Mouse (Mus musculus): ENCODE measurements at regions not wholly inside any gene's neighbourhood (a gene's known extent, or its start where the extent isn't known, plus 50 kb on each side); places are given as distances from the start of the nearest gene placed in this dataset.

DNA sequence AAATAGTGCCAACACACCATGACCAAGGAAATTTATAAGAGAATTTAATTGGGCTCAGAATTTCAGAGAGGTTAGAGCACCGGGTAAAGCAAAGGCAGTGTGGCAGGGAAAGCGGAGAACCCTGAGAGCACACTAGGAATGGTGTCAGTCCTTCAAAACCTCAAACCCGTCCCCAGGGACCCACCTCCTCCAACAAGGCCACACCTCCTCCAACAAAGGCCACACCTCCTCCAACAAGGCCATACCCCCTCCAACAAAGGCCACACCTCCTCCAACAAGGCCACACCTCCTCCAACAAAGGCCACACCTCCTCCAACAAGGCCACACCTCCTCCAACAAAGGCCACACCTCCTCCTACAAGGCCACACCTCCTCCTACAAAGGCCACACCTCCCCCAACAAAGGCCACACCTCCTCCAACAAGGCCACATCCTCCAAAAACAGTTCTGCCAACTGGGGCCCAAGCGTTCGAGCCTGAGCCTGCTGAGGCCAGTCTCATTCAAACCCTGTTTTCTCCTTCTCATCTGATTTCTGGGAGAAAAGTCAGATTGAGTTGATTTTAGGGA lies 109.8 kb upstream of the Zfp217 start:
- DNase-seq, result no peak

DNA sequence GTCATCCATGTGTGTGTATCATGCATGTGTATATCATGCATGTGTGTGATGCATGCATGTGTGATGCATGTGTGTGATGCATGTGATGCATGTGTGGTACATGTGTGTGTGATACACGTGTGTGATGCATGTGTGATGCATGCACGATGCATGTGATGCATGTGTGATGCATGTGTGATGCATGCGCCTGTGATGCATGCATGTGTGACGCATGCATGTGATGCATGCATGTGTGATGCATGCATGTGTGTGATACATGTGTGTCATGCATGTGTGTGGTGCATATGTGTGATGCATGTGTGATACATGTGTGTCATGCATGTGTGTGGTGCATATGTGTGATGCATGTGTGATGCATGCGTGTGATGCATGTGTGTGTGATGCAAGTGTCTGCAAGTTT lies 108.1 kb upstream of the Zfp217 start:
- no peak for DNase-seq

DNA sequence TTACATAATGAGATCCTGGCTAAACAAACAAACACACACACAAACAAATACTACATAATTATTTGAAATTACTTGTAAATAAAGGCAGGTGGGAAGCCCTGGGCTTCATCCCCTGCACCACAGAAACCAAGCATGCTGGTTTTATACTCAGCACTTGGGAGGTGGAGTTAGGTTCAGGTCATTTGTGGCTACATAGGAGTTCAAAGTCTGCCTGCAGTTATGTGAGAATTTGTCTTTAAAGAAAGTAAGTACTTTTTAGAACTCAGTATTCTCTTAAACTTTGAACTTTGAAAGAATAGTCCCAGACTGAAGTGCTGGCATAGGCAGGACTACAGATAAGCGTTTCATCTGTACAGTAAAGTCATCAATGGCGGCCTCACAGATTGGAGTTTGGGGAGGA lies 107.6 kb upstream of the Zfp217 start:
- no peak for DNase-seq

DNA sequence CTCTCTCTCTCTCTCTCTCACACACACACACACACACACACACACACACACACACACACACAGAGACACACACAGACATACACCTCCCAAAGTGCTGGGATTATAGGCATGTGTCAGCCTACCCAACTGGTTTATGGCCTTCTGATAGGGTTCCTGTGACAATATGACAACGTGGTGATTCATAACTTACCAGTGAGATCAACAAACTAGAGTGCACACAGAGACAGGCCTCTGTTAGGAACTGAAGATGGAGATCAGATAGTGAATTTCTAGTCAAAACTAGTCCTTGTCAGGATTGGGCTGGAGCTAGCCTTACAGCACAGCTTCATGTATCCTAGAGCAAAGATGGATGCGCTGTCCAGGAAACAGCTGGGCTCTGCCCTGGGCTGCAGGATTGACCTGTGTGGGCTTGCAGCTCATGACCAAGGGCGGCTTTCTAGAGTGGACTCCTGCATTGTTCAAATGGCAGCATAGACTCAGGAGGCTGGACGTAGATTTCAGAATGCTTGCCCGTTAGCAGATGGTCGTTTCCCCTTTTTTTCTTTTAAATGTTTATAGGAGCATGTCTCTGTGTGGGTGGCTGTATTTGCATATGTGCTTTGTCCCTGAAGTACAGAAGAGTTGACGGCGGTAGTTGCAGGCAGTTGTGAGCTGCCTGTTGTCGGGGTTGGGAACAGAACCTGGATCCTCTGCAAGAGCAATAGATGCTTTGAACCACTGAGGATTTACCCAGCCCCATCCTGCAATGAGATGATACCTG lies 106.0 kb upstream of the Zfp217 start:
- DNase-seq, result no peak

DNA sequence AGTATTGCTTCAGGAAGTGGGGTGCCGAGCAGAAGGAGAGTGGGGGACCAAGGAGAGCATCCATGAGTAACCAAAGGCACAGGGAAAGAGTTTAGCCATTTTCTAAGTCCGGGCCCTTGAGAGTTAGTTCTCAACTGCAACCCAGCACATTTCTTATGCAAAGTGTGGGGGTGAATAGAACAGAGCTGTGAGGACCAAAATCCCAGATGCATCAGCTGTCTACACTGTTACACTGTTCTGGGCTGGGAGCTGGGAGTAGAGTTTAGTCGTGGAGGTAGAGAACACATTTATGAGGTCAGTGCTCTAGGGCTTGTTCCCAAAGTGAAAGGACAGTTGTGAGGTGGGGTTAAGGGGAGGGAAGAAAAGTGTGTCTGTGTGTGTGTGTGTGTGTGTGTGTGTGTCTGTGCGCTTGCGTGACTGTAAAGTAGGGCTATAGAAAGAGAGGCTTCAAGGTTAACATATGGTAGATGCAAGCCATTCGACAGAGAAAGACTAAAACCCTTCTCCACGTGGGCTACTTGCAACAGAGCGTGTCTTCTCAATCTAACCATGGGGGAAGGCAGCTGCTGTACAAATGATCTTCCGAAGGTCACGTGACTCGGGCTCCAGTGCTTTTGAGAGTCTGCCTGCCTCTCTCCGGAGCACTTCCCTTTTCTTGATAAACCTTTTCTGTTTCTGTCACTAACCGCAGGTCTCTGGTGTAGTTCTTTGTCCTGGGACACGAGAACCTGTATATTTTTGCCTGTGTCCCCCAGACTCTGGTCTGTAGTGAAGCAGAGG lies 104.5 kb upstream of the Zfp217 start:
- peak in 1 of 2 experiments; percentile 24 for DNase-seq

DNA sequence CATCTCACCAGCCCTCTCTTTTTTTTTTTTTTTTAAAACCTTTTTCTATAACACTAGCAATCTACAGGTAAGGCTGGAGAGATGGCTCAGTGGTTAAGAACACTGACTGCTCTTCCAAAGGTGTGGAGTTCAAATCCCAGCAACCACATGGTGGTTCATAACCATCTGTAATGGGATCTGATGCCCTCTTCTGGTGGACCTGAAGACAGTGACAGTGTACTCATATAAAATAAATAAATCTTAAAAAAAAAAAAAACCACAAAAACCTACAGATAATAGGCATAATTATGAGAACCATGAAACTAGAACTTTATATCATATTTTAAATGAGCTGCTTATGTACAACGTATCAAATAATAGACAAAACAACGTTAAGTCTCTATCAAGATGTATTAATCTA lies 102.8 kb upstream of the Zfp217 start:
- DNase-seq, result no peak

DNA sequence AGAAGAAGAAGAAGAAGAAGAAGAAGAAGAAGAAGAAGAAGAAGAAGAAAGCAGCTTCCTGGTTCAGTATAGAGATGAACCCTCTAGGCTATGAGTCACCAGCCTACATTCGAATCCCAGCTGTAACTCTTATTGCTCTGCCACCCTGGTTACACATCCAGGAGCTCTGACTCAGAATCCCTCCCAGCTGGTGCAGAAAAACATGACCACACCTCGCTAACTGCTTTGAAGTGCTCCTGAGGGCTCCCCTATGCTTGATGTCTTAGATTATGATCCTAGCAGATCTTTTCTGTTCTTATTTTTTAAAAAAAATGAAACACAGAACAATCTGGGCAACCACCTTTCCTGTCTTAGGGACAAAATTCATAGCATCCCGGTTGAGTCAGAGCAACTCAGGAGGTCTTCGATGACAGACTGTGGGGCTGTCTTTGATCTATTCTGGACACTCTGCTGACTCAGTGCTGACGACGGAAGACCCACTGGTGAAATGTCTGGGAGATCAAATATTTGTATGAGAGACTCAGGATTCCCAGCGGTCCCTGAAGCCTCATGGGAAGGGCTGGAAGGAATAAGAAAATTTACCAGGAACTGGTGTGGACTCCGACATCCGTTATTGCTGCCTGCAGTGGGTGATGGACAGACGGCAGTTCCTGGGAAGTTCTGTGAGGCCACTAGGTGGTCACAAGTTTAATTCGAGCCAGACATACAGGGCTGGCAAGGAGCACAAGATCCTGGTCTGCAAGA lies 100.0 kb upstream of the Zfp217 start:
- DNase-seq, result no peak

DNA sequence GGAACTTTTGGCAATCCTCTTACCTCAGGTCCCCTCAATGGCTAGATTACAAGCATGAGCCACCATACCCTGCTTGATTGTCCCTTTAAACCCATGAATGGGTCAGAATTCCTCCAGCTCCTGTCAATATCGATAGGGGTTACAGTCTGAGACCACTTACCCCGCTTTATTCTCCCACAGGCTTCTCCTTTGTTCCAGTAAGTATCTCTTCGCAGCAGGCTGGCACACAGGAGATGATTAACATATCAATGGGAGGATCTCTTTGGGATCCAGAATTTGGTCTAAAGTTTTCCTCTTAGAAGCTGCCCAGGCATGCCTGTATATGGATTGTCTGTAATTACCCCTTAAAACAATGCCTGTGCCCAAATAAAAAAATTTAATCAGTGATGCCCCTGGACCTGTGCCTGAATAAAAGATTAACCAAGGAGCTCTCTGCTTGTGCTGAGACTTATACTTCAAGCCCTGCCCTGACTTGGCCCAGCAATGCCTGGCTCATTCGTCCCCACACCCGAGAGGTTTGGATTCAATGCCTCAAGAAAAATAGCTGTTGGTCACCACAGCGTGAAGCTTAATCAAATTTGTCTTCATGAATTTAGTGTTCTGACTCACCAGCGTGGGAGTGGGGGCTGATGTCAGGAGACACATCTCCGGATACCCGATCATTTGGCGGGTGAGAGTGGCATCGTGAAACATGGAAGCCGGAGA lies 97.9 kb upstream of the Zfp217 start:
- DNase-seq, result no peak

DNA sequence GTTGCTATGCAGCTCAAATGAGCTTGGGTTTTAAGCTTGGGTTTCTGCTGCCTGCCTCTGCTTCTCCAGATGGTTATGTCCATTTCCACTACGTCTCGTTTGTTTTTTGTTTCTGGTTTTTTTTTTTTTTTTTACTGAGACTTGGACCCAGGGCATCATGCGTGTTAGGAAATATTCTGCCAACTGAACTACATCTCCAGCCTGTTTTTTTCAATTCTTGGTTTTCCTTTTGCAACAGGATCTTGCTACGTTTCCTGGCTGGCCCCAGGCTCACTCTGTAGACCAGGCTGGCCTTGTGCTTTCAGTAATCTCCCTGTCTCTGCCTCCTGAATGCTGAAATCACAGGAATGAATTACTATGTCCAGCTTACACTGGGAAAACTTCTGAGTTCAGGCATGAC lies 96.2 kb upstream of the Zfp217 start:
- no peak for DNase-seq

DNA sequence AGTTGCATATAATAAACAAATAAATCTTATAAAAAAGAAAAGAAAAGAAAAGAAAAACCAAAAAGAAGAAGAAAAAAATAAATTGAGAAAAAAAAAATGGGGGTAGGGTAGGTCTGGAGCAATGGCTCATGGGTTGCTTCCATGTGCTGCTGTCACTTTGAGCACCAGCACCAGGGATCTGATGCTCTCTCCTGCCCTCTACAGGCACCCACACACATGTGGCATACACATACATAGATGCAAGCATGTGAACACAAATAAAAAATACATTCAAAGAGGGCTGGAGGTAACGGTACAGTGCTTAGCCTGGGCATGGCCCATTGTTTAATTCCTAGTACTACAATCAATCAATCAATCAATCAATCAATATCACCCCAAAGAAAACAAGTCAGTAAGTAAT lies 90.1 kb upstream of the Zfp217 start:
- peak in 1 of 2 experiments; percentile 34 for DNase-seq

DNA sequence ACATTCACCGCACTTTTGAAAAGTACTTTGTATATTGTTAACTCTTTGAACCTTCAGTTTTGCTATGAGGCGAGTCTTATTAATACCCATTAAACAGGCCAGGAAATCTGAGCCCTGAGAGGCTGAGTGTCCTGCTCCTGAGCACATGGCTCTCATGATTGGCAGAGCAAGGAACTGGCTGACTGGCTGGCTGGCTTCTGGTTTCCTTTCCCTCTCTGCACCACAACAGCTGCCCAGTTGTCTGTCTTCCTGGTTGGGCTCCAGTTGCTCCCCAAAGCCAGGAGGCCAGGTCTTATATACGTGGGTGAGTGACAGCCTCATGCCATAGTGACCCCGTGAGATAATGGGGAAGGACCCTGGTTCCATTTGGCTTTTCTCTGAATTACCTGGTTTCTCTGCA lies 85.5 kb upstream of the Zfp217 start:
- no peak for DNase-seq

DNA sequence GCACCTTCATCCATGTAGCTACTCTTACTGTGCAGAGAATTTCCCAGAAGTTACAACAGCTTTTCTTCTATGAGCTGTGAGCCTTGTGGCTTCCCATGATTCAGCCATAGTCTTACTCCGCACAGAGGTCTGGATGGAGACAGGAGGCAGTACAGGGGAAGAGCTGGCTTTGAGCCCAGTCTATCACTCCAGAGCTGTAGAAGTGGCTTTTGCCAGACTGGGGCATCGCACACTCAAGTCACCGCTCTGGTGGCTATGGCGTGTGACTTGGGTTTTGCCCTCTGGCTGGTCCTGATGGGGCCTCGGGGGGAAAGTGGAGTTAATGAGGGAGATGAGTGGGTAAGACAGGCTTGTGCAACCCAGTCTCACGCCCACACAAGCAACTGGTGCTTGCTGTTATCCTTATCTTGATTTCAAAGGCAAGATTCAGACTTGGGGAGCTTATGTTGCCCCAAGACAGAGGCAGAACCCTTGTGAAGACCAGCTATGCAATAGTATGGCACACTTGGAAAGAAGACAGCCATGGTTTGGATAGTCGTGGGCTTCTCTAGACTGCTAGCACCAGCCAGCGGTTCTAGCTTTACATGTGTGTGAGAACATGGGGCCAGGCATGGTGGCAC lies 81.7 kb upstream of the Zfp217 start:
- DNase-seq, result peak in 1 of 2 experiments; percentile 37

DNA sequence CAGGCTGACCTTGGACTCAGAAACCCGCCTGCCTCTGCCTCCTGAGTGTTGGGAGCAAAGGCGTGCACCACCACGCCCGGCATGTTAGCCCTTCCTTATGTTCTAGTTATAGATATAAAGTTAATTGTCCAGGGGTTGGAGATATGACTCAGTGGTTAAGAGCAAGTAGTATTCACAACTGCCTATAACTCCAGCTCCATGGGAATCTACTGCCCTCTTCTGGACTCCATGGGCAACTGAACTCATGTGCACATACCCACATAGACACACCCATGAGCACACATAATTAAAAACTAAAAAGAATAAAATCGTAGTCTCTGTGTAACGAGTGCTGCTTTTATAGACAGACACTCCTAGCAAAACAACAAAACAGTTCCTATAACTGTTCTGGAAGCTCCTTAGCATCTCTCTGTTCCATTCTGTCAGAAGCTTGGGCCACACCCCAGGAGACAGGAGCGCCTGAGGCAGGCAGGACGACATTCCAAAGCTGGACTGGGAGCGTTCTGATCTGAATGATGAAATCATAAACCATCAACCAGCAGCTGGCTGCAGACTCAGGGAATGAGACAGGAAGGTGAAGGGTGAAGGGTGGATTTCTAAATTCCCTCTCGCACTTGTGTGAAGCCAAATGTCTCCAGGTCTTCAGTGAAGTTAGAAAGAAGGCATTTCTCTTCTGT lies 80.6 kb upstream of the Zfp217 start:
- no peak for DNase-seq

DNA sequence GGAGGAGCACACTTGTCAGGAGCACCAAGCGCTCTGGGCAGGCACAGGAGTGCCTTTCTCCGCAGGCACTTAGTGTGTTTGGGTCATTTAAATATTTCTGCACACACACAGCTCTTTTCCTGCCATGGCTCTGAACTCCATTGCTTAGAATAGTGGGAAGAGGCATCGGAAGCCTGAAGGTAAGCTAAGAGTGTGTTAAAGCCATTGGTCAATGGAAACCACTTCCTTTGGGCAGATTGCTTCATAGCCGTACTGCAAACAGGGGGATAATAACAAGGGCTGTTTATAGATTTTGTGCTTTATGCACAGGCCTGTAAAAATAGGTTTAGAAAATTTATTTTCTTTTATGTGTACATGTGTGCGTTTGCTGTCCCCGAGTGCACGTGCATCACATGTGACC lies 76.0 kb upstream of the Zfp217 start:
- DNase-seq, result no peak

DNA sequence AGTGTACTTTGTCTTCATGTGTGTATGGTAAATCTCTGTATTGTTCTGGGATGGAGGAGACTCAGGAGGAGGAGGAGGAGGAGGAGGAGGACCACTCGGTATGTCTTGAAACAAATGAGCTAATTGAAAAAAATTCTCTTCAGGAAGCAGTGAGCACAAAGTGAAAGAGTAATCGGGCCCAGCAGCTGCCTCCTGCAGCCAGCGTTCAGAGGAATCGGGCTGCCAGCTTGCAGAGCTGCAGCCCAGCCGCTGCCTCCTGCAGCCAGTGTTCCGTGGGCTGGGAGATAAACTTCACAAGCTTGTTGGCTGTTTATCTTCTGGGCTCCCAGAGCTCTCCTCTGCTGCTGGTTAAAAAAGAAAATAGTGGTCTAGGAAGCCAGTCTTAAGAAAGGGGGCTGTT lies 74.9 kb upstream of the Zfp217 start:
- no peak for DNase-seq

DNA sequence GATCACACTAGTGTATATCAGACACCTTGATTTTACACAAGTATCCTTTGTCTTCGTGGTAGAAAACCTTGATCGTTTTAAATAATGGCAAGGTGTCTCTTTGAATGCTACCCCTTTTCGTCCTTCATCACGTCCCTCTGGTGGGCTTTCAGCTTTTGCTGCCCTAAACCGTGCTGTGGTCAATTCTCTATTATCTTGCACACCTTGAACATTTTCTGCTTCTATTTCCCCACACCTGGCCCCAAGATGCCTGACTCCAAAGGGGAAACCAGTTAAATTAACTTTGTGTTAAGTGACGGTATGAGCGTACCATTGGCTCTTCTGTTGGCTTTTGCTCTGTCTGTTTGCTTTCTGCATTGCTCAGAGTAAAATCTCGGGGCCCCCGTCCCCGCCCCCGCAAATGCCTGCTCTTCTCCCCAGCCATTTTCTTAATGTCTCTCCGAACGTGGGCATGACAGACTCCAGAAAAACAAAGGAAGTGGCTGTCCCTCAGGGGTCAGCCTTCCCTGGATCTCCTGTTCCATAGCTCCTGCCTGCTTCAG lies 74.2 kb upstream of the Zfp217 start:
- no peak for DNase-seq

DNA sequence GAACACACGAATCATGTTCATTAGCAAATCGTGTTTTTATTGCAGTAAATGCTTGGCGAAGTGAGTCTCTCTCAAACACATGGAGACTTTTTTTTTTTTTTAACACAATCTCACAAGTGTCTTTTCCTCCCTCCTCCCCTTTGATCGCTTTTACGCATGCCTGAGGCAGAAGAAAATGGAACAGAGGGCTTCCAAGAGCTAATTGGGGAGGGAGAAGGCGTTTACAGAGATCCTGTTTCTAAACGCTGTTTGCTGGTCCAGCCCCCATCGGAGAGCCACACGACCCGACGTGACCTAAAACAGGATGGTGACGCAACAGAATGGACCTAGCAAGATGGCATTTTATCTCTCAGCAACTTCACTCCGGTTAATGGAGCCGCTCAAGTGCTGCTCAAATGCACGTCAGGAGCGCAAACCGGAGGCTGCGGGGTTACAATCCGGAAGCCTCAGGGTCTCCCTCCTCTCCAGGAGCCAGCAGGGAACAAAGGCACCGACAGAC lies 73.0 kb upstream of the Zfp217 start:
- DNase-seq, result peak; percentile 16 to 32

DNA sequence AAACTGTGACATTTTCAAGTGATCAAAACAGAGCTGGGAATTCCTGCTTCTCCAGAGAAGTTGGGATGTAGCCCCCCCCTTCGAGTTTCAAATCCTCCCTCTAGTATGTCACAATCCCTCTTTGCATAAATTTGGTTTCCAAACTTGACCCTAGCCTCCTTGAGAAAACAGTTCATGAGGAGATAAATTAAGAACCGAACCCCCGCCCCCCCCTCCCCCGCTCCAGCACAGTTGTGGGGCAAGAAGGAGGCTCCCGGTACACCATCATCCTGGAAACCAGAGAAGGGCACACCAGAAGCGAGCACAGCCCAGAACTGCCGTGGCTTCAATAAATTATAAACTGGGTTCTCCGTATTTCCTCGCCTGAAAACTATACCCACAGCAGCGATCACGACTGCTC lies 72.5 kb upstream of the Zfp217 start:
- DNase-seq, result no peak

DNA sequence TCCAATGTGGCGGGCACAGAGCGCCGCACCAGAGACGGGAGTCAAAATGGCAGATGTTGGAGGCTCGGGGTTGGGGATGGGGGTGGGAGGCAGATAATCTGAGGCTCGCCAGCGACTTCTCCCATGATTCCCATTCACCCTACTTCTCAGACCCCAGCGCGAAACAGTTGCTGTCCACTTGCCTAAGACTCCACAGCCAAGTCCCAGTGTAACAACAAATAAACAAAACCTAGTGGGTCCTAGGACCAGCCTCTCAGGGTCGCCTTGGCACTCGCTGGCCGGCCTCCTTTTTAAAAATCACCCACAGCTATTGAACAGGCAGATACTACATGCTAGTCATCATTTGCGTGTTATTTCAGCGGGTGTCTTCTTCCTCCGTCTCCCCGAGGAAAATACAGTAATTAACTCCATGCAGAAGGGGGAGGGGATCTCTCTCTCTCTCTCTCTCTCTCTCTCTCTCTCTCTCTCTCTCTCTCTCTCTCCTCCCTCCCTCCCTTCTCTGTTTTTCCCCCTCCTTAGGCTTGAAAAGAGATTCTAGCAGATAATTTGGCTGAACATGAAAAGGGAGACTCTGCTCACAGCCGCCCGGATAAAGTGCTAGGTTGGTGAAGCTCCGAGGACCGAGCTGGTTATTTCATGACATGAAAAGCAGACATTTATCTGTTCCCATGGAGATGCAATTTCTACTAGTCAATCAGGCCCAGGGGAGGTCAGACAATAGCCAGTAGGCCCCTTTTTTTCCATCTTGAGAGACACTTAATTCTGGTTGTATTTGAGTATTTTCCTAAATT lies 71.9 kb upstream of the Zfp217 start:
- peak; percentile 36 to 42 for DNase-seq

DNA sequence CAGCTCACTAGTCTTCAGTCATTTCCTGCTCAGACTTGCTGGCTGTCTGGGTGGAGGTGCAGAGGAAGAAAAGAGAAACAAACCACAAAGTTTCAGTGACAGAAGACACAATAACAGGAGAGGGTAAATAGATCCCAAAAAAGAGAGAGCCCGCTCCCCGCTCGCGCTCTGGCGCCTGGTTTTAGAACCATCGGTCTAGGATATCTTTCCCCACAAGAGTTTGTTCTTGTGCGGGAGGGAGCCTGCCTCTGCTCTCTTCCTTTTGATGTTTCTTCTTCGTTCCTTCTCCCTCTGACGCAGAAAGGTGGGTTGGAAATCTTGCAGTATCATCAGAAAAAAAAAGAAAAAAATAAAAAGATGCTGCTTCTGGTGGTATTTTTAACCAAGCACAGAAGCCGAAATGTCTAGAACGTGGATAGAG lies 71.3 kb upstream of the Zfp217 start:
- DNase-seq, result peak; percentile 21 to 35
